Mouse (Mus musculus) bone marrow, adult 2 months (tissue): ENCODE results near the gene Sart1.

ENCODE experiments used
- CTCF ChIP-seq: fragments of 200-500 bp; IDR thresholded peaks from 2 replicates; pipeline ENCODE4 v1.5.1; 2011; ENCODE audit warnings: low read length, control low read depth; ENCODE audit not compliant: control insufficient read depth, insufficient read depth
- POLR2A ChIP-seq: fragments of 200-500 bp; IDR thresholded peaks from 2 replicates; pipeline ENCODE4 v1.6.1; 2011; ENCODE audit warnings: low read depth, mild to moderate bottlenecking, control low read depth, low read length, borderline replicate concordance; ENCODE audit not compliant: control insufficient read depth

DNA sequence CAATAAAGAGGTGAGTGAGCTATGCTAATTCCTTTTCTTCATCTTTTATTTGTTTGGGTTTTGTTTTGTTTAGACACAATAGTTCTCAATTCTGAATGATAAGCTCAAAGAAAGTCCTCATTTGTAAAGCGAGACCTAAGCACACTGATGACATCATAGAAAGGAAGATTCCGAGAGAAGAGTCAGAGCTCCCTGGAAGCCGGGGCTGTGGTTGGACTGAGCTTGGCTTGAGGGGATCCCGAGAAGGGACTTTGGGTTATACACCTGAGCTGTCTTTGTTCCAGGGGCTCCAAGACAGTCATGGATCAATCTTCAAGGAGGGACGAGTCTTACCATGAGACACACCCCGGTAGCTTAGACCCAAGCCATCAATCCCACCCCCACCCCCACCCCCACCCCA is 53.1 kb downstream of the Sart1 start, which contains the start of gene Catsper1:
- TF ChIP-seq CTCF (no peak), POLR2A (no peak)
